Mouse (Mus musculus) midbrain, embryonic 16.5 days (tissue): ENCODE results near the gene Smap2. TPM values are rescaled to one million over a fixed set of nuclear protein-coding genes. Genes with fewer than 3 reads are reported as not detected.

Experiments
- ATAC-seq: fragments of 200-750 bp; cut with Nextera tagmentation; 2 replicates; pipeline ENCODE4 v1.8.0; 2017; ENCODE audit warnings: moderate TSS enrichment
- H3K27ac ChIP-seq: fragments of 300-500 bp; sonication (generic); 2 replicates; pipeline ENCODE4 v1.5.1; 2014; ENCODE audit warnings: mild to moderate bottlenecking, low read length, mixed read lengths
- H3K27me3 ChIP-seq: fragments of 300-500 bp; sonication (generic); 2 replicates; pipeline ENCODE4 v1.6.1; 2014; ENCODE audit warnings: low read depth, low read length, mixed read lengths; ENCODE audit not compliant: control insufficient read depth, insufficient read depth
- H3K36me3 ChIP-seq: fragments of 300-500 bp; sonication (generic); 2 replicates; pipeline ENCODE4 v1.6.1; 2014; ENCODE audit warnings: mild to moderate bottlenecking, low read length, moderate library complexity, mixed read lengths; ENCODE audit not compliant: control insufficient read depth, insufficient read depth
- H3K4me1 ChIP-seq: fragments of 300-500 bp; sonication (generic); 2 replicates; pipeline ENCODE4 v1.6.1; 2014; ENCODE audit warnings: mild to moderate bottlenecking, low read length, mixed read lengths; ENCODE audit not compliant: control insufficient read depth, insufficient read depth
- H3K4me2 ChIP-seq: fragments of 300-500 bp; sonication (generic); 2 replicates; pipeline ENCODE4 v1.6.1; 2014; ENCODE audit warnings: mild to moderate bottlenecking, low read length, mixed read lengths
- H3K4me3 ChIP-seq: fragments of 300-500 bp; sonication (generic); 2 replicates; pipeline ENCODE4 v1.5.1; 2014; ENCODE audit warnings: low read depth, mild to moderate bottlenecking, low read length, moderate library complexity, mixed read lengths
- H3K9ac ChIP-seq: fragments of 300-500 bp; sonication (generic); 2 replicates; pipeline ENCODE4 v1.6.1; 2014; ENCODE audit warnings: low read depth, low read length, mixed read lengths
- H3K9me3 ChIP-seq: fragments of 300-500 bp; sonication (generic); replicated peaks from 2 replicates; pipeline ENCODE4 v1.6.1; 2014; ENCODE audit warnings: mild to moderate bottlenecking, low read length, mixed read lengths; ENCODE audit not compliant: control insufficient read depth, poor library complexity, severe bottlenecking
- WGBS: fragments of 180-500 bp; shearing (Covaris S2); extraction: QIAGEN DNeasy Blood & Tissue Kit; methylation state at CpG from one replicate; pipeline ENCODE4 v1.1.7; 2014; 5-methylcytosine and 5-hydroxymethylcytosine counted together
- polyA plus RNA-seq: library from polyadenylated mRNA; unstranded; fragments of >200 nt; fragmentation: Nextera tagmentation; extraction: Ambion mirVana; gene quantifications from 2 replicates; pipeline ENCODE4 v1.2.1, GENCODE M21; 2015

Smap2 gene
- polyA plus RNA-seq, 1 experiment from 2014 or later, result 43.2 TPM

GRCm38 (mm10) chr4:121042472-121042871 is 25.4 kb upstream of the Smap2 start:
- WGBS, result 66% methylated on average over 5 of the region's 5 CpGs
- Histone ChIP-seq H3K4me3 (no peak overlapping the region), H3K27ac (no peak overlapping the region), H3K36me3 (no peaks in the 10 kb centered on the region), H3K4me1 (peaks cover 2% of the 10 kb centered on the region; the same call in 1 of the 2 replicates), H3K9me3 (no peaks in the 10 kb centered on the region), H3K4me2 (no peak overlapping the region), H3K27me3 (0 out of 2 replicates have a peak, but pooled peaks cover 3% of the 10 kb centered on the region), H3K9ac (no peak overlapping the region)
- ATAC-seq, result no peak

DNA sequence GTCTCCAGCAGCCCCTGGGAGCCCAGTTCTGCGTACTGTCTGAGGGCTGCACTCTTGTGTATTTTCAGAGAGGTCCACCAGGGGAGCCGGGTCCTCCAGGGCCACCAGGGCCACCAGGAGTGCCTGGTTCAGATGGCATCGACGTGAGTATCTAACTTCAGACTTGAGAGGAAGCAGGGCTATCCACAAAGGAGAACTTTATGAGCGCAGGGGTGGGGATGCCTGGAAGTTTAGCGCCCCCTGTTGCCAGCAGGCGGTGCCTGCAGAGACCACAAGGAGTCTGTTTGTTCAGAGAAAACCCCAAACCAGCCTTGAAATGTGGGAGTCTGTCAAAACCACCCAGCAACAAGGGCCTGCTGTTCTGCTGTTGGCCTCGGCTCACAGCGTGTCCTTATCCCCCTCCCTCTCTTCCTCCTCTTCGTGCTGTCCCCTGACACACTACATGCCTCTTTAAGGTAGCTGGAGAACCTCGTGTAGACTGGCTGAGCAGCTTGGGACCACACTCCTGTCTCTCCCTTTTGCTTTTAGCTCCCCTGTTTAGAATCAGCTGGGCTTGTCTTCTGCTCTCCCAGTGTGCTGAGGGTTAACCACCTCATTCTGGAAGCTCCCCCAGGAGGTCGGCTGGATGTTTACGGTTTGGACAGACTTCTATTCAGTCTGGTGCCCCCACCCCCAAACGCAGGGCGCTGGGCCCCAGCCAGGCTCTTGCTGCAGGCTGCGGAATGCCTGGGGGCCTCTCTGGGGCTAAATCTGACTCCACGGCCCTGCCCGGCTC is 24.0 kb upstream of the Smap2 start:
- peak; percentile 66 for ATAC-seq

GRCm38 (mm10) chr4:121040323-121040722 is 23.3 kb upstream of the Smap2 start:
- Histone ChIP-seq H3K4me2 (peak overlapping the region; percentile 72), H3K4me1 (peaks cover 2% of the 10 kb centered on the region; the same call in 1 of the 2 replicates), H3K27me3 (0 out of 2 replicates have a peak, but pooled peaks cover 3% of the 10 kb centered on the region), H3K4me3 (peak overlapping the region; percentile 47), H3K9me3 (no peaks in the 10 kb centered on the region), H3K36me3 (no peaks in the 10 kb centered on the region), H3K9ac (peak overlapping the region; percentile 68), H3K27ac (no peak overlapping the region)
- 59% methylated on average over 14 of the region's 14 CpGs for WGBS
- ATAC-seq, result peak; percentile 8; the same call in 1 of the 2 replicates

More for the DNA sequence above, 24.0 kb upstream of the Smap2 start:
- 0 out of 2 replicates have a peak, but pooled peaks cover 3% of the 10 kb centered on the region for H3K27me3 ChIP-seq
- H3K27ac ChIP-seq, result peak overlapping the region; percentile 39
- no peaks in the 10 kb centered on the region for H3K9me3 ChIP-seq
- 8% methylated on average over 18 of the region's 18 CpGs for WGBS
- H3K4me1 ChIP-seq, result peaks cover 2% of the 10 kb centered on the region; the same call in 1 of the 2 replicates
- no peak overlapping the region for H3K4me3 ChIP-seq
- 0 out of 2 replicates have a peak overlapping the region, but pooled peaks have one; percentile 5 for H3K9ac ChIP-seq
- H3K36me3 ChIP-seq, result no peaks in the 10 kb centered on the region
- H3K4me2 ChIP-seq, result peak overlapping the region; percentile 8; the same call in 1 of the 2 replicates

GRCm38 (mm10) chr4:121039331-121040115 is 22.5 kb upstream of the Smap2 start, which contains the start of gene Col9a2:
Gene Col9a2 (plus strand): TSS chr4:121039385.
- peak within 1 kb of the TSS; percentile 47 for H3K4me3 ChIP-seq
- WGBS, result 2% methylated on average over 46 of the region's 46 CpGs
- no peaks in the 10 kb centered on the region for H3K36me3 ChIP-seq
- peak within 1 kb of the TSS; percentile 72 for H3K4me2 ChIP-seq
- H3K27ac ChIP-seq, result no peak within 1 kb of the TSS
- peak; percentile 26 for ATAC-seq
- H3K9ac ChIP-seq, result peak within 1 kb of the TSS; percentile 68
- H3K27me3 ChIP-seq, result 0 out of 2 replicates have a peak, but pooled peaks cover 3% of the 10 kb centered on the region
- peaks cover 2% of the 10 kb centered on the region; the same call in 1 of the 2 replicates for H3K4me1 ChIP-seq
- H3K9me3 ChIP-seq, result no peaks in the 10 kb centered on the region

DNA sequence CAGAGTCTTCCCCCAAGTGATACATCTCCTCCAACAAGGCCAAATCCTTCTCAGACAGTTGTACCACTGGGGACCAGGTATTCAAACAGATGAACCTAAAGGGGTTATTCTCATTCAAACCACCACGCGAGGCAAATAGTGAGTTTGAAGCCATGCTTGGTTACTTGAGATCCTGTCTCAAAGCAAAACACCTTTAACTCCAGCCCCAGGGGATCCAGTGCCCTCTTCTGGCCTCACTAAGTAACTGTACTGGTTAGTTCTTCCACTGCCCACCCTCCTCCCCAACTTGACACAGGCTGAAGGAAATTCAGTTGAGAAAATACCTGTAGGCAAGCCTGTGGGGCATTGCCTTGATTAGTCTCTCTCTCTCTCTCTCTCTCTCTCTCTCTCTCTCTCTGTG is 16.0 kb upstream of the Smap2 start:
- H3K27ac ChIP-seq, result no peak overlapping the region
- H3K4me3 ChIP-seq, result no peak overlapping the region
- no peak for ATAC-seq
- H3K36me3 ChIP-seq, result no peaks in the 10 kb centered on the region
- H3K4me1 ChIP-seq, result no peaks in the 10 kb centered on the region
- H3K9me3 ChIP-seq, result no peaks in the 10 kb centered on the region
- H3K27me3 ChIP-seq, result no peaks in the 10 kb centered on the region
- no peak overlapping the region for H3K4me2 ChIP-seq
- 84% methylated on average over 2 of the region's 2 CpGs for WGBS
- no peak overlapping the region for H3K9ac ChIP-seq

GRCm38 (mm10) chr4:121031440-121031839 is 14.4 kb upstream of the Smap2 start:
- WGBS, result 59% methylated on average over 4 of the region's 4 CpGs

DNA sequence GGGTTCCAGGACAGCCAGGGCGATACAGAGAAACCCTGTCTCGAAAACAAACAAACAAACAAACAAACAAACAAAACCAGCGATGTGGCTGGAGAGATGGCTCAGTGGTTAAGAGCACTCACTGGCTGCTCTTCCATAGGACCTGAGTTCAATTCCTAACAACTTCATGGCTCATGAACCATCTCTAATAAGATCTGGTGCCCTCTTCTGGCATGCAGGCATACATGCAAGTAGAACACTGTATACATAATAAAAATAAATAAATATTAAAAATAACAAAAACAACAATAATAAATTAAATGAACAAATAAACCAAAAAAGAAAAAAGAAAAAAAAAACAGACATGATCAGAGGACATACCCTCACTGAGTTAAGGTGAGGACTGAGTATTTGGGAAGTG is 12.6 kb upstream of the Smap2 start:
- no peak overlapping the region for H3K4me2 ChIP-seq
- H3K9me3 ChIP-seq, result no peaks in the 10 kb centered on the region
- no peaks in the 10 kb centered on the region for H3K36me3 ChIP-seq
- H3K27me3 ChIP-seq, result no peaks in the 10 kb centered on the region
- WGBS, result 80% methylated on average over 3 of the region's 3 CpGs
- H3K4me3 ChIP-seq, result no peak overlapping the region
- ATAC-seq, result no peak
- H3K4me1 ChIP-seq, result no peaks in the 10 kb centered on the region
- H3K9ac ChIP-seq, result no peak overlapping the region
- H3K27ac ChIP-seq, result no peak overlapping the region

More at GRCm38 (mm10) chr4:121031440-121031839, 14.4 kb upstream of the Smap2 start:
- no peak for ATAC-seq
- Histone ChIP-seq H3K27me3 (no peaks in the 10 kb centered on the region), H3K9ac (no peak overlapping the region), H3K9me3 (no peaks in the 10 kb centered on the region), H3K36me3 (no peaks in the 10 kb centered on the region), H3K4me1 (no peaks in the 10 kb centered on the region), H3K4me3 (no peak overlapping the region), H3K27ac (no peak overlapping the region), H3K4me2 (no peak overlapping the region)

GRCm38 (mm10) chr4:121028659-121029392 is 11.8 kb upstream of the Smap2 start:
- no peak for ATAC-seq
- WGBS, result 31% methylated on average over 14 of the region's 14 CpGs
- H3K4me1 ChIP-seq, result no peaks in the 10 kb centered on the region
- no peak overlapping the region for H3K4me2 ChIP-seq
- no peak overlapping the region for H3K27ac ChIP-seq
- H3K36me3 ChIP-seq, result no peaks in the 10 kb centered on the region
- H3K4me3 ChIP-seq, result no peak overlapping the region
- H3K27me3 ChIP-seq, result no peaks in the 10 kb centered on the region
- no peak overlapping the region for H3K9ac ChIP-seq
- H3K9me3 ChIP-seq, result no peaks in the 10 kb centered on the region
